Mouse (Mus musculus) heart, embryonic 15.5 days (tissue): ENCODE results near the gene Gramd4. TPM values are rescaled to one million over a fixed set of nuclear protein-coding genes. Genes with fewer than 3 reads are reported as not detected.

ENCODE experiments used
- ATAC-seq: fragments of 200-750 bp; cut with Nextera tagmentation; replicated peaks from 2 replicates; pipeline ENCODE4 v1.8.0; 2017; ENCODE audit warnings: low read depth, moderate TSS enrichment; ENCODE audit not compliant: insufficient number of reproducible peaks, insufficient read depth, low FRiP score
- H3K27ac ChIP-seq: fragments of 300-500 bp; sonication (generic); 2 replicates; pipeline ENCODE4 v1.5.1; 2015; ENCODE audit warnings: mild to moderate bottlenecking, inconsistent platforms
- H3K27me3 ChIP-seq: fragments of 300-500 bp; sonication (generic); 2 replicates; pipeline ENCODE4 v1.6.1; 2015; ENCODE audit warnings: inconsistent platforms
- H3K36me3 ChIP-seq: fragments of 300-500 bp; sonication (generic); 2 replicates; pipeline ENCODE4 v1.6.1; 2015; ENCODE audit warnings: mild to moderate bottlenecking, inconsistent platforms
- H3K4me1 ChIP-seq: fragments of 300-500 bp; sonication (generic); replicated peaks from 2 replicates; pipeline ENCODE4 v1.6.1; 2015; ENCODE audit warnings: inconsistent platforms
- H3K4me2 ChIP-seq: fragments of 300-500 bp; sonication (generic); 2 replicates; pipeline ENCODE4 v1.6.1; 2015; ENCODE audit warnings: inconsistent platforms, mild to moderate bottlenecking, moderate library complexity
- H3K4me3 ChIP-seq: fragments of 300-500 bp; sonication (generic); 2 replicates; pipeline ENCODE4 v1.5.1; 2015; ENCODE audit warnings: mild to moderate bottlenecking, inconsistent platforms
- H3K9ac ChIP-seq: fragments of 300-500 bp; sonication (generic); 2 replicates; pipeline ENCODE4 v1.6.1; 2015; ENCODE audit warnings: mild to moderate bottlenecking, inconsistent platforms
- H3K9me3 ChIP-seq: fragments of 300-500 bp; sonication (generic); replicated peaks from 2 replicates; pipeline ENCODE4 v1.6.1; 2016; ENCODE audit warnings: inconsistent platforms
- WGBS: fragments of 180-500 bp; shearing (Covaris S2); methylation state at CpG from one replicate; pipeline ENCODE4 v1.1.7; 2015; ENCODE audit warnings: mixed read lengths; 5-methylcytosine and 5-hydroxymethylcytosine counted together
- polyA plus RNA-seq: library from polyadenylated mRNA; unstranded; fragments of >200 nt; fragmentation: Nextera tagmentation; extraction: Ambion mirVana; gene quantifications from 2 replicates; pipeline ENCODE4 v1.2.1, GENCODE M21; 2015

Gramd4 gene
- polyA plus RNA-seq, 1 experiment from 2014 or later = 16.9 TPM

DNA sequence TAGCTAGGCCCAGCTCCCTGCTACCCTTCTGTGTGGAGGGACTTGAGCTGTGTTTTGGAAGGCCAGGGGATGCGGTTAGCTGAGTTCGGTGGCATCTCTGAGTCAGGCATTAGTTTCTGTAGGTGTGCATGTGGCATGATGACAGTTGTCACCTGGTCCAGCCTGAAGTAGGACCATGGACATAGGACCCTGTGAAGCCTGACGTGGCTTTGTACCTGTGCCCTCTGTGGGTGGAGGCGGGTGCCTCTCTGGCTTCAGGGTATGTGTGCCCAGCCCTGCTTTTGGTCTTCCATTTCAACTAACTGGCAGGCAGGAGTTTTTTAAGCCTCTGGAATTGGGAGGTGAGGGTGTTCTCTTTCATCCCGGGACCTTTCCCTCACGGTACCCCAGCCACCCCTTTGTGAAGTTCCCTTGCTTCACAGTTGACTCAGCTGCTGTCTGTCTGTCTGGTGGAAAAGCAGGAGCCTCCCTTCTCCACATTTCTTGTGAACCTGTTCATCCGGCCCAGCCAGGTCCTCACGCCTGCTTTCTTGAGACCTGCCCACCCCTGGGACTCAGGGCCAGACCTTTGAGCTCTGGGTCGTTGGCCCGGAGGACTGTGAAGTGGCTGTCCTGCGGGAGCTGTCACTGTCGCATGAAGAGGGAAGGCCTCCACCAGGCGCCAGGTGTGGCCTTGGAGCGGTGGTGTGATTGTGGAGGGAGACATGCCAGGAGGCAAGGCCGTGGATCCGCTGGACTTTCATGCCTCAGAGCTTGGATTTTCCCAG is 16.9 kb downstream of the Gramd4 start:
- Histone ChIP-seq H3K4me2 (no peak overlapping the region), H3K4me3 (no peak overlapping the region), H3K9ac (no peak overlapping the region), H3K4me1 (peaks cover 49% of the 10 kb centered on the region), H3K27ac (no peak overlapping the region), H3K36me3 (no peaks in the 10 kb centered on the region), H3K27me3 (no peaks in the 10 kb centered on the region), H3K9me3 (no peaks in the 10 kb centered on the region)
- no peak for ATAC-seq
- 77% methylated on average over 16 of the region's 16 CpGs for WGBS

DNA sequence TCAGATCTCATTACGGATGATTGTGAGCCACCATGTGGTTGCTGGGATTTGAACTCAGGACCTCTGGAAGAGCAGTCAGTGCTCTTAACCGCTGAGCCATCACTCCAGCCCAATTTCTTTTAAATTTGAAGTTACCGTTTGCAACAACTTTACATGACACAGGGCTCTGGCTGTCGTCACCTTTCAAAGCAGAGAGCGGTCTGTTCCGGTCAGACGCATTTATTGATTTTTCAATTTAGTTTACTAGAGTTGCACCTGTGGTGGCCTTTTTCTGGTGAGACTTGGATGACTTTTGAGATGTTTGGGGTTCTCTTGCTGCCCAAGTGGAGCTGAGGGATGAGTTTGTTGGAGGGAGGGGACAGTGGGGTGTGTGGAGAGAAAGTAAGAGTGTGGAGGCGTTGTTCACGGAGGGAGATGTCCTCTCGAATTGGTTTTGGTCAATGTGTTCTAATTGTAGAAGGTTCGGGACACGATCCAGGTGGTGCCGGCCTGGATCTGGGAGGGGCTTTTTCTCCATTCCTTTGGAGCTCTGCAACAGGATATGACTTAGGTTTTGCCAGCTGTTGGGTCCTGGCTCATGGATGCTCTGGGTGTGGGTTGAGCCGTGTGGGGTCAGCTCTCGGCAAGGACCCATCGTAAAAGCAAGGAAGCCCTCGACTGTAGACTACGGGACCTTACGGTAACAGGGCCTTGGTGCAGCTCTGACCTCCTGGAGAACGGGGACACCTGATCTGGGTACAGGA is 18.0 kb downstream of the Gramd4 start:
- ATAC-seq = no peak
- Histone ChIP-seq H3K9ac (no peak overlapping the region), H3K27me3 (no peaks in the 10 kb centered on the region), H3K9me3 (no peaks in the 10 kb centered on the region), H3K36me3 (no peaks in the 10 kb centered on the region), H3K4me3 (no peak overlapping the region), H3K4me2 (no peak overlapping the region), H3K27ac (no peak overlapping the region), H3K4me1 (peaks cover 50% of the 10 kb centered on the region)
- 85% methylated on average over 20 of the region's 20 CpGs for WGBS

DNA sequence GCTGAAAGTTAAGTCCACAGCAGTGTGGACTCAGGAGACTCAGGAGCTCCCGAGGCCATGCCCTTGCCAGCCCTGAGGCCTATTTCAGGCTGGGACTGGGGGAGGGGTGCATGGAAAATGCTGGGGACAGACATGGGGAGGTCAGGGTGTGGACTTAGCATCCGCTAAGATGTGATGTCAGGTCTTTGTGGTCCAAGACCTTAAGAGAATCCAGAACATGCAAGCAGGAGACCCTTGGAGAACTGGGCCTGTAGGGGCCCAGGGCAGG is 18.5 kb downstream of the Gramd4 start:
- H3K9me3 ChIP-seq = no peaks in the 10 kb centered on the region
- H3K36me3 ChIP-seq = no peaks in the 10 kb centered on the region
- 66% methylated on average over 2 of the region's 2 CpGs for WGBS
- no peak overlapping the region for H3K4me3 ChIP-seq
- H3K4me1 ChIP-seq = peaks cover 55% of the 10 kb centered on the region
- no peak overlapping the region for H3K27ac ChIP-seq
- no peaks in the 10 kb centered on the region for H3K27me3 ChIP-seq
- H3K4me2 ChIP-seq = no peak overlapping the region
- ATAC-seq = no peak
- H3K9ac ChIP-seq = no peak overlapping the region

DNA sequence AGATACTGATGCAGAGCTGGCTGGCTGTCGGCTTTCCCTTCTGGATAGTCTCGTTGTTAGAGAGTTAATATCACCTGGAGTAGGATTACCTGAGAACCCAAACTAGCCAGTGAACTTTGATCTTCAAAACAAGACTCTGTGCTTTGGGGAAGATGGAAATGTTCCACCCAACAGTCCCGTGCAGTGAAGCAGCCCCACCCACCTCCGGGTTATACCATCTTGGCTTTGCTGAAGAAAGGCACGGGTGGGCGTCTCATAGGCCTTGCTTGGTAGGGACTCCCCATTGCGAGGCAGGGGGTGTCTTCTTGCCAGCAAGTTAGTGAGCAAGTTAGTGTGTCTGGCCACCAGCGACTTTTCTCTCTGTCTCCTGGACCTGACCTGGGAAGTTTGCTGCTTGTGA is 18.9 kb downstream of the Gramd4 start:
- Histone ChIP-seq H3K27ac (no peak overlapping the region), H3K9me3 (no peaks in the 10 kb centered on the region), H3K4me1 (peaks cover 59% of the 10 kb centered on the region), H3K27me3 (no peaks in the 10 kb centered on the region), H3K9ac (no peak overlapping the region), H3K36me3 (no peaks in the 10 kb centered on the region), H3K4me3 (no peak overlapping the region), H3K4me2 (no peak overlapping the region)
- ATAC-seq = no peak
- WGBS = 73% methylated on average over 8 of the region's 8 CpGs

- Histone ChIP-seq H3K27me3 (no peaks in the 10 kb centered on the region), H3K27ac (no peak overlapping the region), H3K4me3 (no peak overlapping the region), H3K4me2 (no peak overlapping the region), H3K4me1 (peaks cover 72% of the 10 kb centered on the region), H3K9ac (no peak overlapping the region), H3K36me3 (no peaks in the 10 kb centered on the region), H3K9me3 (no peaks in the 10 kb centered on the region)
- WGBS = 32% methylated on average over 5 of the region's 5 CpGs
- no peak for ATAC-seq
These were observed 20.4 kb downstream of the Gramd4 start for GRCm38 (mm10) chr15:86077934-86078333.

DNA sequence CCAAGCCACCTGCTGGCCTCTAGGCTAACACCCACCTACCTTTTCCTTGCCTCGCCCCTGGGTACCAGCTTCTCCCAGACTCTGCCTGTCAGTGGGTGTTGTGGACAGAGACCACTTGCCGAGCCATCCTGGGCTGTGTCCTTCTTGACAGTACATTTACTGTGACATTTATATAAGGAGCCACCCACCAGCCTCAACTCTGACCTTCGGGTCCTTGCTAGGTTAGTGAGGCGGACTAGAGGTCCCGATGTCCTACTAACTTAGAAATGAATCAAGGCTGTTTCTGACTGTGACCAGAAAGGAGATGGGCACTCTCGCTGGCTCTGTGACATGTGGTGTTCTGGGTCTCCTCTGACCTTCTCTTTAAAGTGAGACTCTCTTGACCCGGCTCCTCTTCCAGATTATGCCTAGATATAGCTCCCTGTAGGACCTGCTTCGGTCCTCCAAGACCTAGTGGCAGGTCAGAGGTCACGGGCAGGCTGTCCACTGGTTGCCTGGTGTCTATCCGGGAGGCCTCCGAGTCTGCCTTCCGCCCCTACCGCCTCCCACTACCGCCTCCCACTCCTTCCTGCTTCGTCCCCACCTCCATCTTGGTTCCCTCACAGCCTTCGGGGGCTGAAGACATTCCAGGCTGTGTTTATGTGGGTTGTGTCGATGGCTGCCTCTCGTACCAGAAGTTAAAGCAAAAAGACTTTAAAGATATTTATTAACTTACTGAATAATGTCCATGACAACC is 21.2 kb downstream of the Gramd4 start:
- Histone ChIP-seq H3K9ac (no peak overlapping the region), H3K36me3 (no peaks in the 10 kb centered on the region), H3K4me3 (no peak overlapping the region), H3K4me2 (no peak overlapping the region), H3K4me1 (peaks cover 80% of the 10 kb centered on the region), H3K9me3 (no peaks in the 10 kb centered on the region), H3K27ac (peak overlapping the region; percentile 59), H3K27me3 (no peaks in the 10 kb centered on the region)
- no peak for ATAC-seq
- 51% methylated on average over 18 of the region's 18 CpGs for WGBS

GRCm38 (mm10) chr15:86079467-86079866 is 22.0 kb downstream of the Gramd4 start:
- H3K27ac ChIP-seq = peak overlapping the region; percentile 59
- H3K4me2 ChIP-seq = no peak overlapping the region
- WGBS = 49% methylated on average over 5 of the region's 5 CpGs
- no peaks in the 10 kb centered on the region for H3K36me3 ChIP-seq
- H3K27me3 ChIP-seq = no peaks in the 10 kb centered on the region
- no peak overlapping the region for H3K4me3 ChIP-seq
- peaks cover 84% of the 10 kb centered on the region for H3K4me1 ChIP-seq
- no peaks in the 10 kb centered on the region for H3K9me3 ChIP-seq
- H3K9ac ChIP-seq = no peak overlapping the region
- ATAC-seq = no peak

GRCm38 (mm10) chr15:86079876-86080275 is 22.4 kb downstream of the Gramd4 start:
- Histone ChIP-seq H3K4me1 (peaks cover 85% of the 10 kb centered on the region), H3K27ac (peak overlapping the region; percentile 59), H3K4me2 (no peak overlapping the region), H3K4me3 (no peak overlapping the region), H3K36me3 (no peaks in the 10 kb centered on the region), H3K27me3 (no peaks in the 10 kb centered on the region), H3K9me3 (no peaks in the 10 kb centered on the region), H3K9ac (no peak overlapping the region)
- 71% methylated on average over 4 of the region's 4 CpGs for WGBS
- no peak for ATAC-seq

DNA sequence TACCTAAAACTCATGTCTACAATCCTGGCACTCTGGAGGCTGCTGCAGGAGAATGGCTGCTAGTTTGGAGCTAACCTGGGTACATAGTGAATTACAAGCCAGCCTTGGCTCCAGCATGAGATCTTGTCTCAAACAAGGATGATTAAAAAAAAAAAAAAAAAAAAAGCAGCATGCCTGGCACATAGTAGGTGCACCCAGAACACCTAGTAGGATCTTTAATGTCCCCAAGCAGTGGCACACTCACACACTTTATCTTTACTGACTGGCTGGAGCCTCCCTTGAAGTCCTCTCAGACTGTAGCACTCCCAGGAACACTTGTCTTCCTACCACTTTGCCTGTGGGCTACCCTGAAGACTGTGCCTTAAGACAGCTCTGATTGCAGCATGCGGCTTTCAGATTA is 22.9 kb downstream of the Gramd4 start:
- Histone ChIP-seq H3K9ac (no peak overlapping the region), H3K4me3 (no peak overlapping the region), H3K9me3 (no peaks in the 10 kb centered on the region), H3K27me3 (no peaks in the 10 kb centered on the region), H3K27ac (peak overlapping the region; percentile 59; the same call in 1 of the 2 replicates), H3K4me2 (no peak overlapping the region), H3K36me3 (no peaks in the 10 kb centered on the region), H3K4me1 (peaks cover 90% of the 10 kb centered on the region)
- ATAC-seq = no peak
- 97% methylated on average over 1 of the region's 1 CpGs for WGBS

DNA sequence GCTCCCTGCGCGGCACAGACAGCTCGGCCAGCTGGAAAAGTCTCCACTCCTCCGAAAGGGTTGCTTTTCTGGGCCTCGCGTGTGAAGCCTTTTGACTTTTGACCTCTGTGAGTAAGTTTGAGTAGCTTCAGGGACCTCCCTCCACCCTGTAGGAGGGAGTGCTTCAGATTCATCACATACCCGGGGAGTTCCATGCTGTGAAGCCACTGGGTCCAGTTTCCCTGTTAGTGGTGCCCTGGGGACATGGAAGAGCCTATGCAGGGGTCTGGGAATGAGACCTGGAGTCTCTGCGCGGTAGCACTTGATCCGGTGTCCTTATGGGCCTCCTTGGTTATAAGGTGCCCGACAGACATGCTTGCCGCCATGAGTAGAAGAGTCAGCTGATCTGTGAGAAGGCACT is 24.2 kb downstream of the Gramd4 start:
- no peak overlapping the region for H3K4me3 ChIP-seq
- H3K27ac ChIP-seq = no peak overlapping the region
- no peak overlapping the region for H3K4me2 ChIP-seq
- ATAC-seq = no peak
- no peaks in the 10 kb centered on the region for H3K9me3 ChIP-seq
- H3K36me3 ChIP-seq = no peaks in the 10 kb centered on the region
- WGBS = 71% methylated on average over 12 of the region's 12 CpGs
- H3K4me1 ChIP-seq = peaks cover 92% of the 10 kb centered on the region
- H3K9ac ChIP-seq = no peak overlapping the region
- H3K27me3 ChIP-seq = no peaks in the 10 kb centered on the region

- ATAC-seq = no peak
- Histone ChIP-seq H3K27ac (peak overlapping the region; percentile 85), H3K4me2 (peak overlapping the region; percentile 26), H3K9me3 (no peaks in the 10 kb centered on the region), H3K4me3 (no peak overlapping the region), H3K36me3 (no peaks in the 10 kb centered on the region), H3K9ac (no peak overlapping the region), H3K4me1 (peaks cover 99% of the 10 kb centered on the region), H3K27me3 (no peaks in the 10 kb centered on the region)
- WGBS = 58% methylated on average over 11 of the region's 11 CpGs
These were observed 25.1 kb downstream of the Gramd4 start for GRCm38 (mm10) chr15:86082551-86082961.
